ENCODE assay signal across 9 mouse cellular contexts in the genomic region with DNA sequence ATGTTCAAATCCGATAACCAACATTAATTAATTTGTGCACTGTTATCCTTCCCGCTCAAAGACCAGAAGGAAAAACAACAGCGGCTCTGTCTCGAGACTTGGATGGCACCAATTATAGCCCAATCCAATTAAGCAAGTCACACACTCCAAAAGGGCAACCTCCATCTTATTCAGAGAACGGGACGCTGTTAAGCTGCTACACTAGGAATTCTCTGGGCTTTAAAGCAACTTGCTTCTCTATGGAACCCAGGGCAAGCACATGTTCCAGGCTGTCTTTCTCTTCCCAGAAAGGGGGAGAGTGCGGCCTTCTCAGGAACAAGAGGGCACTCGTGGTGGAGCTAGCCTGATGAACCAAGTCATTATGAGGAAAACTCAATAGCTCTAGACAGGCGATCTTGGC. TPM values are rescaled to one million over a fixed set of nuclear protein-coding genes. Genes with fewer than 3 reads are reported as not detected.
DNase-seq lines count a peak whose midpoint lies in the region; ATAC-seq and TF ChIP-seq lines count a peak whose summit lies in the region.
"Had no signal": no experiment of that assay in that cellular context is flagged by ENCODE, and none has a peak within 500 bp of the region (broad histone marks: within the 10 kb centered on the region; RNA-seq: fewer than 3 reads in every experiment).

No protein-coding gene starts in this region.

- WGBS in heart, embryonic 12.5 days: 34% methylated on average over 9 of the region's 9 CpGs
- 46% methylated on average over 9 of the region's 9 CpGs for WGBS in hindbrain, embryonic 11.5 days
- 60% methylated on average over 9 of the region's 9 CpGs for WGBS in liver, postnatal 0 days (ENCODE audit: insufficient replicate concordance)

- H3K36me3 ChIP-seq in heart, embryonic 12.5 days: no peaks in the 10 kb centered on the region
- H3K36me3 ChIP-seq in hindbrain, embryonic 11.5 days (ENCODE audit: control insufficient read depth, insufficient read depth, low read length): no peaks in the 10 kb centered on the region
- H3K36me3 ChIP-seq in liver, postnatal 0 days (replicated peaks; ENCODE audit: insufficient read depth, low read length): no peaks in the 10 kb centered on the region

- H3K4me2 ChIP-seq in heart, embryonic 12.5 days: peak overlapping the region; percentile 91
- no peak overlapping the region for H3K4me2 ChIP-seq in hindbrain, embryonic 11.5 days (replicated peaks; ENCODE audit: low read depth, low read length)
- H3K4me2 ChIP-seq in liver, postnatal 0 days (ENCODE audit: low read depth, low read length): no peak overlapping the region

- peaks cover 15% of the 10 kb centered on the region for H3K27me3 ChIP-seq in heart, embryonic 12.5 days (replicated peaks)
- peaks cover 32% of the 10 kb centered on the region for H3K27me3 ChIP-seq in hindbrain, embryonic 11.5 days (ENCODE audit: control insufficient read depth, insufficient read depth, low read length)
- H3K27me3 ChIP-seq in liver, postnatal 0 days (ENCODE audit: insufficient read depth, low read length): peaks cover 43% of the 10 kb centered on the region

- no peaks in the 10 kb centered on the region for H3K9me3 ChIP-seq in heart, embryonic 12.5 days (replicated peaks)
- no peaks in the 10 kb centered on the region for H3K9me3 ChIP-seq in hindbrain, embryonic 11.5 days (ENCODE audit: control insufficient read depth, low read length)
- no peaks in the 10 kb centered on the region for H3K9me3 ChIP-seq in liver, postnatal 0 days (ENCODE audit: low read length)

- 0 out of 2 replicates have a peak overlapping the region, but pooled peaks have one; percentile 80 for H3K27ac ChIP-seq in heart, embryonic 12.5 days (ENCODE audit: poor library complexity, severe bottlenecking)
- no peak overlapping the region for H3K27ac ChIP-seq in hindbrain, embryonic 11.5 days (ENCODE audit: low read depth, low read length)
- peak overlapping the region; percentile 29; the same call in 1 of the 2 replicates for H3K27ac ChIP-seq in liver, postnatal 0 days (ENCODE audit: low read depth)

- peaks cover 23% of the 10 kb centered on the region for H3K4me1 ChIP-seq in heart, embryonic 12.5 days (replicated peaks)
- peaks cover 5% of the 10 kb centered on the region; the same call in 1 of the 2 replicates for H3K4me1 ChIP-seq in hindbrain, embryonic 11.5 days (replicated peaks; ENCODE audit: control insufficient read depth, insufficient read depth, low read length)
- H3K4me1 ChIP-seq in liver, postnatal 0 days (ENCODE audit: insufficient read depth): peaks cover 13% of the 10 kb centered on the region

- peak overlapping the region; percentile 71 for H3K4me3 ChIP-seq in heart, embryonic 12.5 days
- H3K4me3 ChIP-seq in hindbrain, embryonic 11.5 days (ENCODE audit: low read depth, low read length): peak overlapping the region; percentile 10; the same call in 1 of the 2 replicates
- peak overlapping the region; percentile 32; the same call in 1 of the 2 replicates for H3K4me3 ChIP-seq in liver, postnatal 0 days (ENCODE audit: low read depth, low read length)

- TF ChIP-seq CTCF in liver, postnatal 0 days (IDR thresholded peaks at IDR 0.05; ENCODE audit: low read depth): no peak

- no peak for DNase-seq in heart, postnatal 36 days
- peak; percentile 66 for DNase-seq in Muller cell, postnatal 12 days (ENCODE audit: inconsistent ontology term)
- DNase-seq in hindbrain, embryonic 11.5 days (ENCODE audit: low spot score): peak; percentile 25
- DNase-seq in liver, postnatal 0 days: no peak
- no peak for DNase-seq in urinary bladder, adult 2 months (ENCODE audit: low spot score)

- intact Hi-C loops in heart, postnatal 36 days (cut with DNase I): loop anchor here (2.0 to 10.0 kb wide), 2 partner anchors 106 to 138 kb away; no protein-coding TSS in a partner anchor

- ATAC-seq in heart, embryonic 12.5 days (ENCODE audit: insufficient number of reproducible peaks, low FRiP score): no peak
- ATAC-seq in hindbrain, embryonic 11.5 days (ENCODE audit: low FRiP score): no peak
- ATAC-seq in liver, postnatal 0 days: no peak
- ATAC-seq in CD4-positive, CD25-positive, alpha-beta regulatory T cell, adult 4 months: no peak
- no peak for ATAC-seq in cerebellum, adult (ENCODE audit: insufficient number of reproducible peaks, low FRiP score, low TSS enrichment)

- no peak for TF ChIP-seq EP300 in liver, postnatal 0 days (IDR thresholded peaks at IDR 0.05; ENCODE audit: low read depth)

- H3K9ac ChIP-seq in heart, embryonic 12.5 days: peak overlapping the region; percentile 80; the same call in 1 of the 2 replicates
- H3K9ac ChIP-seq in hindbrain, embryonic 11.5 days (ENCODE audit: low read depth, low read length): no peak overlapping the region
- no peak overlapping the region for H3K9ac ChIP-seq in liver, postnatal 0 days (replicated peaks)

RNA-seq across cellular contexts. Expression of a gene that starts 1.6 kb away (rescaled TPM):
- 48.0 and 48.6 TPM in 2 replicates for polyA plus RNA-seq in heart, embryonic 12.5 days (2016; fragmentation: Nextera tagmentation; extraction: Ambion mirVana)
- 100 to 1,000 TPM in 1 of 2 experiments, 10 to 100 TPM in 1; 80.1 to 100 TPM for total RNA-seq in heart, postnatal 36 days (2021)
- polyA plus RNA-seq in hindbrain, embryonic 11.5 days (2014; fragmentation: Nextera tagmentation; extraction: Ambion mirVana): 20.1 and 24.9 TPM in 2 replicates
- polyA plus RNA-seq in liver, postnatal 0 days (2015; fragmentation: Nextera tagmentation; extraction: Ambion mirVana): 7.9 and 9.6 TPM in 2 replicates
- polyA plus RNA-seq in CD4-positive, CD25-positive, alpha-beta regulatory T cell, adult 4 months (2017; shearing (Covaris generic)): under 1 TPM in 1 of 2 experiments, not detected in 1; 0.05 TPM
- 11.8 and 14.6 TPM in 2 replicates for polyA plus RNA-seq in urinary bladder, adult 2 months (2012; rRNA removed)
- total RNA-seq: monocyte, adult 5-6 weeks had no signal

Comparison
In these comparisons a context has a peak if more than half of its experiments do, and no peak if none do; other contexts are left out.
1. H3K4me3 ChIP-seq: peak in every context shown above with its lines; median percentile 71 in heart, embryonic 12.5 days; 32 in liver, postnatal 0 days; 10 in hindbrain, embryonic 11.5 days.
2. DNase-seq: peak in Muller cell, postnatal 12 days (single experiment) and hindbrain, embryonic 11.5 days (single experiment); none in heart, postnatal 36 days (0 of 2), liver, postnatal 0 days (single experiment) and urinary bladder, adult 2 months (single experiment).